Mouse (Mus musculus) testis, postnatal 10 days (tissue): ENCODE measurements at regions not wholly inside any gene's neighbourhood (a gene's known extent, or its start where the extent isn't known, plus 50 kb on each side); places are given as distances from the start of the nearest gene placed in this dataset.
A peak's percentile ranks its signal among the peaks of the same experiment; 100 is the strongest.

ENCODE experiments used
- DNase-seq: peaks from one replicate; pipeline ENCODE4 v3.0.0; 2021; ENCODE audit warnings: low spot score

DNA sequence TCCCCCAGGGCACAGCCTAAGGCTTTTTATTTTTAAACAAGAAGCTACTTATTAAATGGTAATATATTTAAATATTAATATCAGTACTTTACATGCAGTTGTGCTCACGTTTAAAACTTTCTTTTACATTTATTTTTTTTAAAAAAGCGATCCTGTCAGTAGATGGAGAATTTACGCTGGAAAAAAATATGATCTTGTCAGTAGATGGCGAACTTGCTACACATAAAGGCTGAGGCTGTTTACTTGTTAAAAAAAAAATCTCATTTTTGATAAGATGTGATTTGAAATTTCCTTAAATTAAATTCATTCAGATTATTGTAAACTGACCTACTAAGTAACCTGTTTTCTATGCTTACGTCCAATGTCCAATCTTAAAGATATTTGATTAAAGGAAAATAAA lies 441.7 kb upstream of the BB014433 start:
- DNase-seq = no peak

DNA sequence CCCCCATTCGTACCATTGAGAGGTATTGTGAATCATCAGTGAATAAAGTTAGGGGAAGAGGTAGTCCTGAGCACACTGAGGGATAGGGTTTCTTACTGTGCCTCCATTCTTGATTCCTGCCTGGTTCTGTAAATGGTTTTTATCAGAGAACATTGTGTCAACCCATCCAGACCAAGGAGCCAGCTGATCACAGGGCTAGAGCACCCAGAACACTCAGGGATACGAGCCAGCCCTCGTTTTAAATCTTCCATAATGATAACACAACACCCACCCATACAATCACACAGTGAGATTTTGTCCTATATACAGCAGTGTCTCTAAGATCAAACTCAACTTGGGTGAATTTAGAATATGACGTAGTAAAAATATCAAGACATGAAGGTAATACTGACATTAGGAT lies 424.7 kb upstream of the BB014433 start:
- DNase-seq = no peak

DNA sequence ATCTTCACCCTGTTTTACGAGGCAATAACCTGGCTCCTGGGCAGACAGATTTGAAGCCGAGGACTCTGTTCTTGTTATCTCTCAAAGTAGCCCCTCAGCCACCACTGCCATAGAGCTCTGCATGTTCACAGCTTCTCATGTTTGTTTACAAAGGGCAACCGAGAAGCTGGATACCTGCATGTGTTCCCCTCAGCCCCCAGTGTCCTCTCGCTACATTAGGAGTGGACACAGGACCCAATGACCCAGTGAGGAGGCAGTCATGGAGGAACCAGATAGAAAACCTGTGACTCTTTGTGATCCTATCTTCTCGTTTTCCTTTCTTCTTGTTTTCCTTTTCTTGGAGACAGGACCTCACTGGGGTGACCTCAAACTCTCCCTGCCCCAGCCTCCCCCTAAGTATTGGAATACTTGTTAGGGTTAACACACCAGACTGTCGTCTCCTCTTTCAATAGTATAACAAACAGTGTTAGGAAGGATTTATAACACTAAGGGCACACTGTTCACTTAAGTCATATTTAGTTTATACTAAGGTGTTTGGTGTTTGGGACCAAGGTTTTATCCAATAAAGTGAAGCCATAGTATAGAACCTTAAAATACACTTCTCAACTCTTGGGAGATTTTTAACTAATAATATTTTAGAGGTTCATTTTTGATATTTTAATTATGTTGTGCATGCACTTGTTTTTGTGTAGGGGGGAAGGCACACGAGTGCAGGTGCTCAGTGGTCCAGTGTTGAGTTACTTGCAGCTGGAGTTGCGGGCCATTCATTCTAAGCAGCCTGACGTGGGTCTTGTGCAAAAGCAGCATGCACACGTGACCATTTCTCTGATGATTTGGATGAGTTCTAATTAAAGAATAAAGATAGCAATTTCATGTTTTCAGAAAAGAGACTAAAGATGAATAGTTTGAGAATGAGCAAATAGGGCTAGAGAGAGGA lies 422.9 kb upstream of the BB014433 start:
- DNase-seq = no peak

DNA sequence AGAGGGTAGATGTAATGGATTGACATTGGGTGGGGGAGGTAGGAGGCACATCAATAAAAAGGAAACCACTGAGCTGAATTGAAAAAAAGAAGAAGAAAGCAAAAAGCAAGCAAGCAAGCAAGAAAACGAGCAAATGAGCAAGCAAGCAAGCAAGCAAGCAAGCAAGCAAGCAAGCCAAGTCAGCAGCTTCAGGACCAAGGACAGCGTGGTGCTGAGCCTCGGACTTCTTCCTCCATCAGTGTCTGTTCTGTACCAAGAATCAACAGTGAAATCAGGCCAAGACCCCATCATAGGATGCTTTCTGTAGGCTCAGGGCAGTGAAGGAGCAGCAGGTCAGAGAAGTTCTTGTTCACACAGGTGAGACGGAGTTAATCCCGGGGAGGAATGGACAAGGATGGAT lies 392.7 kb upstream of the BB014433 start:
- DNase-seq = peak; percentile 69

DNA sequence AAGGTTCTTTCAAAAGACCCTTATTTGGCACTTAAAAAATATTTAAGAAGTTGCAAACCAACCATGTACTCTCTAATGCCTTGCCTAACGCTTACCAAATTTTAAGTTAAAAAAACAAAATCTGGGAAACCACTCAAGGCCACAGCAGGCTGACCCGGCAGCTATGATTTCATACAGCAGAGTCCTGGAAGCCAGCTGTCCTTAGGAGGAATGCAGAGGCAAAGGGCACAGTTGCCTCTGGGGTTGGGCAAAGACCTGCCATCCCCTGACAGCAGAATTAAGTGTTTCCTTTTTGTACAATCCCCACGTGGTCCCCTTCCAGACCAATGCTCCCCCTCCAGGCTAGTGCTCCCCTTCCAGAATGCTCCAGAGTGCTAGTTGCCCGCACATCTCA lies 348.8 kb upstream of the BB014433 start:
- DNase-seq = no peak

DNA sequence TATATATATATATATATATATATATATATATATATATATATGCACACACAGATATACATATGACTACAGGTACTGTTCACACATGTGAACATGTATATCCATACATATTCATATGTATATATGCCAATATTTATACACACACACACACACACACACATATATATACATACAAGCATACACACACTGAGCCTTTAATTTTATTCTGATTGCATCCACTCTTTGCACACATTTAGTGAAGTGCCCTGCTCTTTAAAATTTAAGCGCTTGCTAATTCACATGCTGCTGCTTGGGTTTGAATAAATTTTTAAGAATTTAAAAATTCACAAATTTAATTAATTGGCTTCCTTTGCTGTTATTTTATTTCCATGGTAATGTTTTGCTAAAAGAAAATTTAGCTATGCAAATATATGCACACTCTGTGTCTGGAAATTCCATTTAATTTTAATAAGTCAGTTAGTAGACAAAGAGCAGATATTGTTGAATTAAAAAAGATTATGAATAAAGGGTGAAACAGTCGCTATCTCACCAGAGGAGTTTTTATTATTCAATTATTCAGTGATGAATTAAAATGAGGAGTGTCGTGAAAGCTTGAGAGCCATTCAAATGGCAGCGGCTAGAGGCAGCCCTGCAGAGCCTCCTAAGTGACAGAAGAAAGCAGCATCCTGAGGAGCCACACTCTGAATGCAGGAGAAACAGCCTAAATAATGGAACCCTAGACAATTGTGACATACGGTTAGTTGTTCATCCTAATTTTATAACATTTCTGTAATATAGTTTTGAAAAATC lies 348.3 kb upstream of the BB014433 start:
- no peak for DNase-seq

DNA sequence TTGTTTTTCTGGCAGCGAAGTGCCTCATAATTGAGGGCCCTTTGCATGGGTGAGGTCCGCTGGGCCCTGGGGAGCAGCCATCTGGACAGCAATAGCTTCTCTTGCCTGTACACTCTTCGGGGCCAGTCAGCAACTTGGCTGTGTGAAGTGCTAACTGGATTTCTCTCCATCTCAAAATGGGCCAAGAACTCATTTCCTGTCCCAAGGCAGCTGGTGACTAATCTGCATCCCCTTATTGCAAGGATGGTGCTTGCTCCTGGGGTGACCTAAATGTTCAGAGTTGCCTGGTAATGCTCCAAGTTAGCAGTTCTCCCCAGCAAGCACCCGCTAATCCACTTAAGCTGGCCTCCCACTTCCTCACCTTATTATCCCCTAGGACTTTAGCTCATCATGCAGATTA lies 346.2 kb upstream of the BB014433 start:
- DNase-seq = no peak

DNA sequence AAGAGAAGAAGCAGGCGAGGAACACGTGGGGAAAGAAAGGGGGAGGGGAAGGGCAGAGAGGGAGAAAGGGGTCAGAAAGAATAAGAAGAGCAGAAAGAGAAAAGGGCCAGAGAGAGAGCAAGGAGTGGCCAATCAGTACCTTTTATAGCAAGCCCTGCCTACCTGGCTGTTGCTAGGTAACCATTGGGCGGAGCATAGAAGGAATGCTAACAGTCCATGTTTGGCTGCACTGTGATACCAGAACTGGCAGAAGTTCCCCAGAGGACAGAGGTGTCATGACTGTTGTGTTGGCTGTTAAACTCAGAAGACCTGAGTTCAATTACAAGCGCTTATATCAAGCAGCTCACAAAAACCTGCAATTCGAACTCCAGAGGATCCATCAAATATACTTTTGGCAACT lies 342.9 kb upstream of the BB014433 start:
- no peak for DNase-seq

DNA sequence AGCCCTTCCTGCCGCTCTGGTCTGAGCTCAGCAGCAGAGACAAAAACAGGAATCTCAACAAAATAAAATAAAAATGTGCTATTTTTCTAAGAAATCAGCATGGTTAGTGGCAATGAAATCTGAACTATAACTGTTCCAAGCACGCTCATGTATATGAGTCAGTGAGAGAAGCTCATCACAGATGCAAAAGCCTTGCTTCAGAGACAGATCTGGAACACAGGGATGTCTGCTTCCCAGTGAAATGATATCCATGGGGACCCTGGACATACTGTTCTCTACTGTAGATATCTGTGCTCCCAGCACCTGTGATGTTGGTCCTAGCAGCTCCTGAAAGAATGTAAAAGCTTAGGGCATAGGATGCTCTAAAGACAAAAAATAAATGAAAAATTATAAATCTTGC lies 321.2 kb upstream of the BB014433 start:
- no peak for DNase-seq

DNA sequence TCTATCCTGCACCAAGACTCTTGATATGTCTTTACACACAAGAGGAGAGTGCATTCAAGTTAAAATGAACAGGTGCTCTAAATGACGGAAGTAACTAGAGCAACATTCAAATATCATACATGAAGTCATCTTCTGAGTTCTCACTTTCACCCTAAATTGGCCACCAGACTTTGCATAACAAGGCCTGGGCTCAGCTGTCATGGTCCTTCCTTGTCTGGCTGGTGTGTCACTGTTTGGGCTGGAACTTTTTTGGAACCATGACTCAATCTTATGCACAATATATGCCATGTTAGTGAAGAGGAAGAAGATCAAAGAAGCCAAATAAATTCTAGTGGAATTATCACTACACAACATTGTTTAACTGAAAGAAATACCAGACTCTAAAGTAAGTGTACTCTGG lies 318.7 kb upstream of the BB014433 start:
- no peak for DNase-seq

DNA sequence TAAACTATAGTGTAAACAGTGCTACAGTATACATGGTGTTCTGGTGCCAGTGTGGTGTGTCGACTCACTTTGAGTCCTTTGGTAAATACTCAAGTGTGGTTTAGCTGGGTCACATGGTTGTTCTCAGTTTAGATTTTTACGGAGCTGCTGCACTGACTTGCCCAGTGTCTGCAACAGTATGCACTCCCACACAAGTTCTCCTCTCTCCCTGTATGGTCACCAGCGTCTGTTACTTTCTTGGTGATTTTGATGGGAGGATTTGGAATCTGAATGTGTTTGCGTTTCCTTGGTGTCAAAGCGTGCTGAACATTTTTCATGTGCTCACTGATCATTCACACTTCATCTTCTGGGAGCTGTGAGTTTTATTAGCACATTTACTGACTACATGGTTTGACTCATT lies 298.3 kb upstream of the BB014433 start:
- DNase-seq = no peak

DNA sequence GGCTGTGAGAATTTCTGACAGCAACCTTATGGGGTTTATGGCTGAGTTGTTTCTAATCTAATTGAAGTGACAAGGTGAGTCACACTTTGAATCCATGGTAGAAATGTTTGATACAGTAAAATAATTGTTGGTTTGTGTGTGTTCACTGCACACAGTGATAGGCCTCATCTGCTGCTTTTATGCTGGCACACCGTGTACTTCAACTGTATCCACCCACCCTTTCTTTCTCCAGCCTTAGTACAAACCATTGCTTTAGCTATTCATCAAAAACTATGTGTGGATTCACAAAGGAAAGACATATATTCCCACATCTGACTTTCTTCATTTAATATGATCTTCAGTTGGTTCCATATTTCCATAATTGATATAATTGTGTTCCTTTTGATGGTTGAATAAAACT lies 297.7 kb upstream of the BB014433 start:
- DNase-seq = no peak

DNA sequence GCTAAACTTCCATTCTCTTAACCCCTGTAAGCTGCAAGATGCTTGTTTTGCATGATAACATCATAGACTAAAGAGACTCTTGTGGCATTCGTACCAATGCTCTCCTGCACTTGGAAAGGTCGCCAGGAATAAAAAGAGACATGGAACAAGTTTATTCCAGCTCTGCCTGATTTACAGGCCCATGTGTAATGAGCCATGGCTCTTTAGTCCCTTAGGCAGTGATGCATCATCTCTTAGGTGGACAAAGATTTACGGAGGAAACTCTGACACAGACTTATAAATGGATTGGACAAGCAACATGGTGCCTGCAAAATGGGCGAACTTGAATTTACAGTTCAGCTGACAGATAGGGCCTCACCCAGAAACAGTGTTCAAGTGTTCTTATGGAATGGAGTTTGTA lies 288.7 kb upstream of the BB014433 start:
- no peak for DNase-seq

DNA sequence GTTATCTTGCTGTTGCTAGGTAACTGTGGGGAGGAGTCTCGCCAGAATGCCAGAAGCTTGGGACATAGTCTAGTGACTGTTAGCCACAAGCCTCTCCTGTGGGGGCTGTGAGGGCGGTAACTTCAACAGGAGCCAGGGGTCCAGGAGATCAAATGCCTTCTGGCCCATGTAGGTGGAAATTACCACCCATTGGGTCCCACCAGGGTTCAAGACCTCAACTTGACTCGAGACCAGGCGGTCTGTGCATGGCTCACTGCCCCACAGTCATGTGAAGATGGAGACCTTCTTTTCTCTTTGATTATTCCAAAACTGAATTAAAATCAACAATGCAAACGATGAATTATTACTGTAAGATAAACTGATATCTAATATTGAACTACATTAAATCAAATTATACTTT lies 281.4 kb upstream of the BB014433 start:
- no peak for DNase-seq

DNA sequence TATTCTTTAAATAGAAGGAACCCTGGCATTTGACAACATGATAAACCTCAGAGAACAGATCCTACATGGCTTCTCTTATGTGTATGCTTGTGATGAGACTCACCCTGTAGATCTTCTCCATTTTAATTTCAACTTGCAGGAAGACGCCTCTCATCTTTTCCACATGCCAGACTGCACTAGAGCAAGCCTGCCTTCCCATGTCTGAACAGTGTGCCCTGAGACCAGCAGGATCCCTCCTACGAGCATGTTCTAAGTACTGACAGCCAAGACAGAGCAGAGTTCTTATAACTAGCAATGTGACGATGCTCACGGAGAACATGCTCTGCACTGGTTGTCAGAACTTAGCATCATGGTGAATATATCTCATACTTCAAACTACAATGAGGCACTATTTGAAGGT lies 277.5 kb upstream of the BB014433 start:
- DNase-seq = no peak

DNA sequence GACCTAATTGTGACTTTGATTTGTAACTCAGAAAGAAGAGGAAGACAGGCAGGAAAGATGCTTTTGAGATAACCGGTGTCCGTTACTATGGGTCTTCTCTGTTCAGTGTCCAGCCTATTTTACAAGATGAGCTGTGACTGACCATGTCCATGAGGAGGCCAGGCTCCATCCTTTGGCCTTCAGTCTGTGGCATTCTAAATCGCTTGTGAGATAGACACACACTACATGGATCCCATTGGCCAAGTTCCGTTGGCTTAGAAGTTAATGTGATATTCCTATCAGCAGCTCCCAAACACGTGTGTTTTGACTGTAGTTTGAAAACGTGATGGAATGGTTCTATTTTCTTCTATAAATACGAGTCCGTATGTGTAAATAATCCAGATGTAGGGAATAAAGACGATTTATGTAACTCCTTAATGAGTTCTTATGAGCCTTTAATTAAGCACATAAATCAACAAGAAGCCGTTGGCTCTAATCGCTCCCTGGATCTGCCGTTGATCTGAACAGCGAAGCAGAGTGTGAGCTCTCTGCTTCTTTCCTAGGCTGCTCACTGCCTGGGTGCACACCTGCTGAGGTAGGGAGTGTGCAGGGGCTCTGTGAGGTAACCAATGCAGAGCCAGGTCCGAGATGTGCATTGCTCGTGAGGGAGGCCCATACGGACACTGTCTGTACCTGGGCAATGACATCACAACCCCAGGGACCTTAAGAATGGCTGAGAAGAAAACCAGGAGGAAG lies 272.4 kb upstream of the BB014433 start:
- DNase-seq = no peak

DNA sequence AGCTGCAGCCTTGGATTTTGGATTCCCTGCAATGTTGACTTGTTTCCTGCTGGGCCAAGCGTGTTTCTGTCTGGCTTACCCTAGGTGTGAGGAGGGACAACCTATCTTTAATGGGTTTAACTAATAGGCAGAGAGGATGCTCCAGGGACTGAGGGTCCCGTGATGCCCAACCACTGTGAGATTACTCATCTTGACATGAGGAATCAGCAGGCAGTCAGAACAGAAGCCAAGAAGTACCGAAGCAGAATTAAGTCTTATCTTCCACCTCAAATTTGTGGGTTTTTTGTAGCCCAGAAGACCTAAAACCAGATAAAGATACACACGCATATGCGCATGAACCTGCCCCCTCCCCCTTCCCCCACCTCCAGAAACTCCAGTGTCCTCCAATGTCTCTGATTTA lies 267.6 kb upstream of the BB014433 start:
- DNase-seq = no peak

DNA sequence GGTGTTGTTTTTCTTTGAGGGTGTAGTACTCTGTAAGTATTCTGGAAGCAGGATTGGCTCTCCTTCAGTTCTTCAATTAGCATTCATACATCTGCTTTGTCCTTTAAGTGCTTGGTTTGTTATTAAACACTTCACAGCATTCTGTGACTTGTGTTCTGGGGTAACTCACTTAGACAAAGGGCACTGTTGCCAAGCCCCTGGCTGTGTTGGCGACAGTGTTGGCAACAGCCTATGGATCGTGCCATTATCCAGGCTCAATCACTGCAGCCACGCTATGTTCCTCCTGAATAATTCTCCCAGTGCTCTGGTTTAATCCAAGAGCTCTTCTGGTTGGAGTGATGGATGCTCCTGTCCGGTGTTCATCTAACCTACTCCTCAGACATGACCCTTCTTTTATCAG lies 265.6 kb upstream of the BB014433 start:
- DNase-seq = no peak

DNA sequence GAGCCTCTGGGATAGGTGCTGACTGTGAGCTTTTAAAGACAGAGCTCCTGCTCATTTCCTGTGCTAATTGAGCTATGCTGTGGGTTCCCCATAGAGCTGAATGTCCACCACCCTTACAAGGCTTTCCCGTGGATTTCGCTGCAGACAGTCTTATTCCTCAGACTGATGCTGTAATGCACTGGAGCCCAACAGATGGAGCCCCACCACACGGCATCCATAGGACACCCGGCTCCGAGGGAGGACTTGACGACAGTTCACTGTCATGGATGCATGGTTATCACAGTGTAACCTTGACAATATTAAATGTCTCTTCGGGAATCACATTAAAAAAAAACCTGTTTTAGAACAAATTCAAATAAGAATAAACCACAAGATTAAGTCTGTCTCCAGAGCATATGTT lies 265.2 kb upstream of the BB014433 start:
- DNase-seq = no peak

DNA sequence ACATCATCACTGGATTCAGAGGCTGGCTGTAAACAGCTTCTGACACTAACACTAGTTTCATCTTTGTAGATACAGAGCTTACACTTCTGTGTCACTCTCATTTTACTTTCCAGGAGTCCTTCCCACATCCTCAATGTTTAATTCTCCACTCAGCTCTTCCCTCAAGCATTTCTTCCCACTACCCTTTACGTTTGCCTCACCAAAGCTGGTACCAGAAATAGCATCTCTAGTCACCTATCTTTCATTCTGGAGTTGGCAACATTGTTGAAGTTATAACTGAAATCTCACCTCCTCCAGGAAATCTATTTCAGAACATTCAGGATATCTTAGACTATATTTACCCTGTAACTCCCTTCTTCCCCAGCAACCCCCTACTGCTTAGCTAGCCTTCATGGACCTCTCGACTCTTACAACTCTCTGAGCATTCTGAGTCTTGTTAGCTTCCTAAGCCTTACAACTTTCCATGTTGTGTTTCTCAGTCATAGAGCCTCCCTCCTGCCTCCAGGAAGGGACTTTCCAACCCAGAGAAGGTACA lies 258.3 kb upstream of the BB014433 start:
- no peak for DNase-seq

DNA sequence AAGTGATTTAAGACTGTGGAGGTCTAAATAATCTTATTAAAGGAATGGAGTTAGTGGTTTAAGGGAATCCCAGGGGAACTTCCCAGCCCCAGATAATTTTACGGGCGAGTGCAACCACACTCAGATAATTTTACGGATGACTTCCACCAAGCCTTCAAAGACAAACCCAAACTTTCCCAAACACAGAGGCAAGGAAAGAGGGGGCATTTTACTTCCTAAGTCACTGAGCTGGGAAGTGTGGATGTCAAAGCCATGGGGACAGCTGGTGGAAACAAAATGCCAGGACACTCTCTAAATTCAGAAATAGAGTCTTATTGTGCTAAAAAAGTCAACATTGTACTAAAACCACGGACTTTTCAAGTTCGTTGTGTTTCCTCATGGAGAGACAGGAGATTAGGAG lies 227.9 kb upstream of the BB014433 start:
- DNase-seq = no peak

DNA sequence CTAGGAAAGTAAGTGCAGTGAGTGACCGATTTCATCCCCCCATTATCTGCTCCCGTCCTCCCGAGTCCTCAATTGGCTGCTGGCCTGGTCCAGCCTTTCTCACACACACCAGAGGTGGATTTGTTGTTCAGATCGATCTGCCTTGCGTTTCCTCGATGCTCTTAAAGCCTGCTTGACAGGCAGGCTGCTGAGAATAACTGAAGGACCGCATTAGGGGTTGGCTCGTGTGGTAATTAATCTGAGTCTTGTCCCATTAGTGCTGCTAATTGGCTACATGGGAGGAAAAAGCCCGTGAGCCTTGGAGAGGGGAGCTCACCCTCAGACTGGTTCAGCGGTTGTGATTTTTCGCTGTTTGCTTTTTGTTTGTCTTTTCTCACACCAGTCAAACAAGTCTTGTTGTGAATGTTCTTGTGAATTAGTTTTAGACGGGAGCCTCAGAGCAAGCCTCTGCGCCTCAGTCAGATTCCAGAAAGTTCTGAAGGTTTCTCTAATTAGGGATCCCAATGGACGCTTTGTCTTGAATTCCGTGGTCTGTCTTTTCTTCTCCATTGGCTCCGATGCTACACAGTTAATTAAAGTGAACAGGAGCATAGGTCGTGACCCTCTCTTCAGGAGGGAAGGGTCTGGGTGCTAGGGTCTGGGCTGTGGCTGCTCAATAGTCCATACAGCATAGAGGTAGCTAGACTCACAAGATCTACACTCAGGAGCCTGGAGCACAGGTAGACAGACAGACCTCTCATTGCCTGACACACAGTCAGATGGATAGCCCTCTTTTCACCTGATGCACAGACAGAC lies 226.1 kb upstream of the BB014433 start:
- no peak for DNase-seq
